Mouse (Mus musculus) kidney, postnatal 0 days (tissue): ENCODE measurements around the gene Pdgfd. TPM values are rescaled to one million over a fixed set of nuclear protein-coding genes. Genes with fewer than 3 reads are reported as not detected.
"Not testable (repeated sequence)": the region's sequence is repeated elsewhere in the genome, so short reads cannot be mapped to it uniquely, and the experiment has no call there.

Source experiments
- ATAC-seq: fragments of 200-750 bp; cut with Nextera tagmentation; replicated peaks from 2 replicates; pipeline ENCODE4 v1.8.0; 2017; ENCODE audit warnings: low read depth, moderate number of reproducible peaks, moderate TSS enrichment, moderate library complexity; ENCODE audit not compliant: low FRiP score
- DNase-seq: peaks from one replicate; pipeline ENCODE4 v3.0.0-alpha.2; 2016; ENCODE audit warnings: low spot score
- H3K27ac ChIP-seq: fragments of 300-500 bp; sonication (generic); 2 replicates; pipeline ENCODE4 v1.5.1; 2014; ENCODE audit warnings: mild to moderate bottlenecking
- H3K27me3 ChIP-seq: fragments of 300-500 bp; sonication (generic); 2 replicates; pipeline ENCODE4 v1.6.1; 2014; ENCODE audit warnings: low read length, mixed read lengths; ENCODE audit not compliant: insufficient read depth
- H3K36me3 ChIP-seq: fragments of 300-500 bp; sonication (generic); 2 replicates; pipeline ENCODE4 v1.6.1; 2014; ENCODE audit warnings: low read length, mixed read lengths; ENCODE audit not compliant: insufficient read depth
- H3K4me1 ChIP-seq: fragments of 300-500 bp; sonication (generic); replicated peaks from 2 replicates; pipeline ENCODE4 v1.6.1; 2014; ENCODE audit warnings: antibody characterized with exemption, low read length, mixed read lengths; ENCODE audit not compliant: insufficient read depth
- H3K4me2 ChIP-seq: fragments of 300-500 bp; sonication (generic); 2 replicates; pipeline ENCODE4 v1.6.1; 2014; ENCODE audit warnings: mild to moderate bottlenecking, low read length, moderate library complexity, mixed read lengths
- H3K4me3 ChIP-seq: fragments of 300-500 bp; sonication (generic); replicated peaks from 2 replicates; pipeline ENCODE4 v1.5.1; 2014; ENCODE audit warnings: low read depth, low read length
- H3K9ac ChIP-seq: fragments of 300-500 bp; sonication (generic); 2 replicates; pipeline ENCODE4 v1.6.1; 2014; ENCODE audit warnings: low read depth, low read length
- H3K9me3 ChIP-seq: fragments of 300-500 bp; sonication (generic); replicated peaks from 2 replicates; pipeline ENCODE4 v1.6.1; 2016; ENCODE audit warnings: low read length, inconsistent platforms, mixed read lengths
- CTCF ChIP-seq: IDR thresholded peaks from 2 replicates; pipeline ENCODE4 v1.5.1; 2016; ENCODE audit warnings: antibody characterized with exemption, low read depth, mild to moderate bottlenecking, moderate library complexity
- WGBS: fragments of 180-500 bp; shearing (Covaris S2); extraction: QIAGEN DNeasy Blood & Tissue Kit; methylation state at CpG from one replicate; pipeline ENCODE4 v1.1.7; 2014; 5-methylcytosine and 5-hydroxymethylcytosine counted together
- polyA plus RNA-seq: library from polyadenylated mRNA; unstranded; fragments of >200 nt; fragmentation: Nextera tagmentation; extraction: Ambion mirVana; gene quantifications from 2 replicates; pipeline ENCODE4 v1.2.1, GENCODE M21; 2015

The Pdgfd gene
- polyA plus RNA-seq, 1 experiment from 2014 or later, result 21.5 TPM

DNA sequence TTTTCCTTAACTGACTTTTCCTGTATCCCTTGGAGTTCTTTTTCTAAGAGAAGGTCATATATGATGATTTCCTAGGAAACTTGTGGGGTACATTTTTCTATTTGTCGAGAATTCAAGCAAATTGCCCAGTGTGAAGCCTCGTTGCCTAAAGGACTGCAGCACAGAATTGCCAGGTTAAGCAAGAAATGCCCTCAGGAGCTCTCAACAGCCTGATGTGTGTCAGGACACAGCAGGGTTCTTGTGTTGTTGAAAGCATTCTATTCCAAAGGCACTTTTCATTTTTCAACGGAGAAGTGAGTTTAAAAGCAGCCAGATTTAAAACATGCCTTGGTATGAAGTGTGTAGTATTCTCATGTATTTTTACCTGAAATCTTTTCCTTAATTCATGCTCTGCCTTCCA lies 19.6 kb downstream of the Pdgfd start:
- DNase-seq, result no peak
- Histone ChIP-seq H3K9ac (no peak overlapping the region), H3K27ac (no peak overlapping the region), H3K9me3 (no peaks in the 10 kb centered on the region), H3K4me2 (no peak overlapping the region), H3K27me3 (no peaks in the 10 kb centered on the region), H3K36me3 (no peaks in the 10 kb centered on the region), H3K4me1 (no peaks in the 10 kb centered on the region), H3K4me3 (no peak overlapping the region)
- 50% methylated on average over 3 of the region's 3 CpGs for WGBS
- no peak for ATAC-seq
- TF ChIP-seq CTCF, result no peak

DNA sequence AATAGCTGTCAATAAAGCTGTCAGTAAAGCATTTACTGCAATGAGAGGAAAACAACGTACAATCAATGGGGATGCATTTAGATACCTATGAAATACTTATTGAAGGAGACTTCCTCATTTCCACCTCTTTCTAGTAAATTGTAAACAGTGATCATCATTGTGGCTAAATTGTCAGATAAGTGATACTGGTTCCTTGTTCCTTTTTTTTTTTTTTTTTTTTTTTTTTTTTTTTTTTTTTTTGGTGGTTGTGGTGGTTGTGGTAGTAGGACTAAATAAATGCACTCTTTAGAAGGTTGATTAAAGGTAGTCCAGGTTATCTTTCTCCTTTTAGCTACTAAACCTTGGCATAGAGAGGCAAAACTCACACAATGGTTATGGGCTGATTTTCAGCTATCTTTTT lies 25.0 kb downstream of the Pdgfd start:
- WGBS, result 55% methylated on average over 1 of the region's 1 CpGs
- H3K27ac ChIP-seq, result no peak overlapping the region
- H3K4me1 ChIP-seq, result no peaks in the 10 kb centered on the region
- ATAC-seq (no peak), DNase-seq (no peak)
- no peak overlapping the region for H3K4me2 ChIP-seq
- no peaks in the 10 kb centered on the region for H3K27me3 ChIP-seq
- H3K4me3 ChIP-seq, result no peak overlapping the region
- no peaks in the 10 kb centered on the region for H3K36me3 ChIP-seq
- no peak overlapping the region for H3K9ac ChIP-seq
- TF ChIP-seq CTCF, result no peak
- no peaks in the 10 kb centered on the region for H3K9me3 ChIP-seq

DNA sequence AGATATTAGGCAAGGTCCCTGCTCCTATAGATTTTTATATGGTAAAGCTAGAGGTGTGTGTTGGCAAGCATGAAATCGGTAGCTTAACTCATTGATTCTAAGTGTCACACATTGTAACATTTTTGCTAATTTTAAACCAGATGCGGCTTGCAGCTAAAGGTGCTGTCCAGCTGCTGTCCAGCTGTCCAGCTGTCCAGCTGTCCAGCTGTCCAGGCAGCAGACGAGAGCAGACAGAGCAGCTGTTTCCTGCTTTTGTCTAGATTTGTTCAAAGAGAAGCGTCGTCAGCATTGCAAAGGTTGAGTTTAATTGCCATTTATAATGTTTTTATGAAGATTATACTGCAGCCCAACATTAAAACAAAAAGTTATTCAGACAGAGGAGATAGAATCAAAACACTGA lies 44.5 kb downstream of the Pdgfd start:
- WGBS, result 53% methylated on average over 5 of the region's 5 CpGs
- peak; percentile 36 for DNase-seq

GRCm38 (mm10) chr9:6217505-6217904 lies 49.1 kb downstream of the Pdgfd start:
- DNase-seq (no peak), ATAC-seq (no peak)
- no peak overlapping the region for H3K9ac ChIP-seq
- H3K27me3 ChIP-seq, result no peaks in the 10 kb centered on the region
- TF ChIP-seq CTCF, result no peak
- no peak overlapping the region for H3K27ac ChIP-seq
- H3K4me1 ChIP-seq, result no peaks in the 10 kb centered on the region
- no peaks in the 10 kb centered on the region for H3K9me3 ChIP-seq
- no peak overlapping the region for H3K4me2 ChIP-seq
- WGBS, result 20% methylated on average over 1 of the region's 1 CpGs
- no peak overlapping the region for H3K4me3 ChIP-seq
- H3K36me3 ChIP-seq, result no peaks in the 10 kb centered on the region

More for the DNA sequence above, 44.5 kb downstream of the Pdgfd start:
- Histone ChIP-seq H3K27me3 (no peaks in the 10 kb centered on the region), H3K9me3 (no peaks in the 10 kb centered on the region), H3K4me2 (no peak overlapping the region), H3K4me1 (no peaks in the 10 kb centered on the region), H3K4me3 (no peak overlapping the region), H3K36me3 (no peaks in the 10 kb centered on the region), H3K27ac (no peak overlapping the region), H3K9ac (no peak overlapping the region)
- no peak for ATAC-seq
- no peak for TF ChIP-seq CTCF

DNA sequence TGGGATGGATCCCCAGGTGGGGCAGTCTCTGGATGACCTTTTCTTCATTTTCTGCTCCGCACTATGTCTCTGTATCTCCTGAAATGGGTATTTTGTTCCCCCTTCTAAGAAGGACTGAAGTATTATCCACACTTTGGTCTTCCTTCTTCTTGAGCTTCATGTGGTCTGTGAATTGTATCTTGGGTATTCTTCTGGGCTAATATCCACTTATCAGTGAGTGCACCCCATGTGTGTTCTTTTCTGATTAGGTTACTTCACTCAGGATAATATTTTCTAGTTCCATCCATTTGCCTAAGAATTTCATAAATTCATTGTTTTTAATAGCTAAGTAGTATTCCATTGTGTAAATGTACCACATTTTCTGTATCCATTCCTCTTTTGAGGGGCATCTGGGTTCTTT lies 67.6 kb downstream of the Pdgfd start:
- 97% methylated on average over 1 of the region's 1 CpGs for WGBS
- DNase-seq, H3K4me2 ChIP-seq, H3K9me3 ChIP-seq, H3K36me3 ChIP-seq, H3K27me3 ChIP-seq, H3K4me1 ChIP-seq, H3K4me3 ChIP-seq, H3K27ac ChIP-seq, ATAC-seq, H3K9ac ChIP-seq: not testable (repeated sequence)

DNA sequence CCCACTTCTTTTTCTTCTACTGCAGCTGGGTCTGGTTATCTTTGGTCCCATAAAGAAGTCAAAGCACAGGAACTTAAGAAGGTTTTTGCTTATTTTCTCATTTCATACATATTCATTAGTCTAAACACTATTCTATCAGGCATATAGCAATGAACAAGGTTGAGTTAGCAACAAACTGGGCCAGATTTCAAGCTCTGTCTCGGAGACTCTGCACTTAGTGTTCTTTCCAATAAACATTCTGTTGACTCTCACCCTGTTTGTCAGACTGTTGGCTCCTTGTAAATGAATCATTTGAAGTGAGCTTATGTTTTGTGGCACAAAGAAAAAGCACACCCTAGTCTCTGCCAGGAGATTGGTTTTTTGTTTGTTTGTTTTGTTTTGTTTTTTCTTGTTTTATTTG lies 81.9 kb downstream of the Pdgfd start:
- H3K4me2 ChIP-seq, result no peak overlapping the region
- H3K27me3 ChIP-seq, result no peaks in the 10 kb centered on the region
- ATAC-seq, result no peak
- no peaks in the 10 kb centered on the region for H3K36me3 ChIP-seq
- no peak overlapping the region for H3K4me3 ChIP-seq
- no peaks in the 10 kb centered on the region for H3K4me1 ChIP-seq
- H3K27ac ChIP-seq, result no peak overlapping the region
- no peaks in the 10 kb centered on the region for H3K9me3 ChIP-seq
- WGBS, result 50% methylated on average over 1 of the region's 1 CpGs
- TF ChIP-seq CTCF, result no peak
- H3K9ac ChIP-seq, result no peak overlapping the region
- peak; percentile 29 for DNase-seq

- Histone ChIP-seq H3K27ac (no peak overlapping the region), H3K4me2 (no peak overlapping the region), H3K4me1 (no peaks in the 10 kb centered on the region), H3K4me3 (no peak overlapping the region), H3K9me3 (no peaks in the 10 kb centered on the region), H3K36me3 (no peaks in the 10 kb centered on the region), H3K27me3 (no peaks in the 10 kb centered on the region), H3K9ac (no peak overlapping the region)
- ATAC-seq (no peak), DNase-seq (no peak)
- TF ChIP-seq CTCF, result no peak
- WGBS, result 87% methylated on average over 2 of the region's 2 CpGs
Observed at GRCm38 (mm10) chr9:6251990-6252389, 83.6 kb downstream of the Pdgfd start.
